Mouse (Mus musculus) brain, embryonic 14.5 days (tissue): ENCODE data around the gene Fam136a.

ENCODE experiments used
- CTCF ChIP-seq: fragments of 200-500 bp; IDR thresholded peaks from 2 replicates; pipeline ENCODE4 v1.5.1; 2012; ENCODE audit warnings: inconsistent platforms, mild to moderate bottlenecking, moderate library complexity, borderline replicate concordance; ENCODE audit not compliant: insufficient read depth, insufficient read length; ENCODE audit errors: extremely low read depth
- POLR2A ChIP-seq: fragments of 200-500 bp; IDR thresholded peaks from 2 replicates; pipeline ENCODE4 v1.6.1; 2012; ENCODE audit warnings: mild to moderate bottlenecking, inconsistent platforms, borderline replicate concordance; ENCODE audit not compliant: poor library complexity, insufficient read depth, insufficient read length, severe bottlenecking; ENCODE audit errors: extremely low read depth

DNA sequence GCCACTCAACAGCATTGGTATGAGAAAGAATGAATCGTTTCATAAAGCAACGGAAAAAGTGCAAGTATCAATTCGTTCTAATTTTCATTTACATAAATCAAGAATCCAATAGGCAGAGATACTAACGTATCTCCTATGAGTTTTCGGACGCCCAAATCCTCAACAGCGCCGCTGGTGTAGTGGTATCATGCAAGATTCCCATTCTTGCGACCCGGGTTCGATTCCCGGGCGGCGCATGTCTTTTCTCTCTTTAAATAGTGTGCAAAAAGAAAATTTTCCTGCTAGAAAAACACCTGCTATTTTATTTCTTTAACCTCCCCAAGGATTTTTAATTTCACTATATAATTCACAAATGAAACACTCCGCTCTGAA is 38.3 kb downstream of the Fam136a start:
- TF ChIP-seq CTCF = no peak
- no peak for TF ChIP-seq POLR2A
